Mouse (Mus musculus) thymus, postnatal 14 days (tissue): ENCODE measurements around the gene Parp16.
"Not testable (repeated sequence)": the region's sequence is repeated elsewhere in the genome, so short reads cannot be mapped to it uniquely, and the experiment has no call there.

ENCODE experiments used
- DNase-seq: peaks from one replicate; pipeline ENCODE4 v3.0.0; 2021

Gene Parp16

GRCm38 (mm10) chr9:65247502-65248376 is 52.6 kb downstream of the Parp16 start:
- DNase-seq = no peak

DNA sequence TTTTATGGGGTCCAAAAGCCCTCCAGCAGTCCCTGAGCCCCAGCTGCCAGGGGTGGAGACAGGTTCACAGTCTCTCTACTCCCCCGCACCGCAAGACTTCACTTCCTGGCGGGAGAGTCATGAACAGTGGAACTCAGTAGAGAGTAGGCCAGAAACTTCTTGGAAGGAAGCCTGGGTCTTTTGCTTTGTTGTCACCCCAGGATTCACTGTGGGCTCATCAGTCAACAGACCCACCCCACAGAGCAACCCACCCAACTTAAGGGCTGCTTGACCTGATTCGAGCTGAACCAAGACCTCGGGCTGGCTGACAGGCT is 53.2 kb downstream of the Parp16 start:
- peak; percentile 53 for DNase-seq

- DNase-seq = no peak
These were observed 56.9 kb downstream of the Parp16 start for GRCm38 (mm10) chr9:65252026-65252425.

GRCm38 (mm10) chr9:65255906-65256600 is 60.9 kb downstream of the Parp16 start:
- no peak for DNase-seq

- no peak for DNase-seq
These were observed 62.2 kb downstream of the Parp16 start for GRCm38 (mm10) chr9:65257218-65257910.

DNA sequence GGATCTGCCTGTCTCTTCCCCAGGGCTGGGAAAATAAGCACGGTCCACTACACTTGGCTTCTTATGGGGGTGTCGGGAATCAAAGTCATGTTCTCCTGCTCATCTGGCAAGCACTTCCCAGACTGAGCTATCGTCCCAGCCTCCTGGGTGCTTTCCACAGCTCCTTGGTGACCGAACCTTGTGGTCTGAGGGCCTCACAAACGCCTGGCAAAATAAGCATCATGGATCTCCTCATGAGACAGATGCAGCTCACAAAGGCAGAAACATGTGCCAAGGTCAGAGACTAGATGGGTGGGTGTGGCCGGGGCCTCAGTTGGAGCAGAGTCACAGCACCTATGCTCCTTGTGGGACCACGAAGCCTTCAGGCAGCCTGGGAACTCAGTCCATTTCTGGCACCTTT is 64.2 kb downstream of the Parp16 start:
- no peak for DNase-seq

DNA sequence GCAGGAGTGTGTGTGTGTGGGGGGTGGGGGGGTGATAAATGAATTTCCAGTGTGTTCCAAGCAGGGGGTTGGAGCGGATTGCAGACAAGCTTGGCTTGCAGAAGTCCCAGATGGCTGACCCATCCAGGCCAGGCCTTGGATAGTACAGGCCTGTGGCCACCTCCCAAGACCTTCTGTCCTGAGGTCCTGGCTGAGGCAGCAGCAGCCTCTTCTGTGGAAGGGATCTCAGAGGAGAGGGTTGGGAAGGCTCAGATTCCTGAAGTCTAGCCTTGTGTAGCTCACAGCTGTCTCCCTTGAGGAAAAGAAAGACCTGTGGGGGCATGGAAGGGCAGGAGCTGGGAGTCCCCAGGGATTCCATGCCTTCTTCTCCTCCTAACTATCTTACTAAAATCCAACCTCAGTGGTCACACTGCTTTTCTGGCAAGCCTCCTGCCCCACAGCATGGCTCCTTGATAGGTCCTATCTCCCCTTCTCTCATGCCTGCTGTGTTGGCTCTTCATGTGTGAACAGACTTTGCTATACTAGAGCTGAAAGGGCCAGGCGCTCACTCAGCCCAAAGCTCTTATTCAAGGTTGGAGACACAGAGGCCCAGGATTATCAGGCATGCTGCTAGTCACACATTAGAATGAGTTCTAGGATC is 66.6 kb downstream of the Parp16 start:
- DNase-seq = no peak

DNA sequence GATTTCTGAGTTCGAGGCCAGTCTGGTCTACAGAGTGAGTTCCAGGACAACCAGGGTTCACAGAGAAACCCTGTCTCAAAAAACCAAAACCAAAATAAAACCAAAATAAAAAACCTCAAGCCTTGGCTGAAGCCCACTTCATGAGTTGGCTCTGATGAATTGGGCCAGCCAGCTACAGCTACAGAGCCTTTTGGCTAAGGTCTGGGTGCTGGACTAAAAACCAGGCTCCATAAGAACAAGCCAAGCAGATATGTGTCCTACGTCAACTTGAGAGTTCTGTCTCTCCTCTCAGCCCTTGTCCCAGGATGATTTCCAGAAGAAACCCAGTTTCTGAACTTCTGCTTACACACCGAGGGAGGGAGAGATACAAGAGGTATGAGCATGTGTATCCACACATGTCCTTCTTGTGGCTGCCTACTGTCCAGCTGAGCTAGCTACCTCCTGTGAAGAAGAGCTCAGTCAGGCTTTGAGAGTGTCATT is 67.5 kb downstream of the Parp16 start:
- DNase-seq = no peak

GRCm38 (mm10) chr9:65264959-65265358 is 69.8 kb downstream of the Parp16 start, which contains the start of gene Cilp:
Cilp (plus strand) TSS chr9:65265180.
- no peak for DNase-seq

DNA sequence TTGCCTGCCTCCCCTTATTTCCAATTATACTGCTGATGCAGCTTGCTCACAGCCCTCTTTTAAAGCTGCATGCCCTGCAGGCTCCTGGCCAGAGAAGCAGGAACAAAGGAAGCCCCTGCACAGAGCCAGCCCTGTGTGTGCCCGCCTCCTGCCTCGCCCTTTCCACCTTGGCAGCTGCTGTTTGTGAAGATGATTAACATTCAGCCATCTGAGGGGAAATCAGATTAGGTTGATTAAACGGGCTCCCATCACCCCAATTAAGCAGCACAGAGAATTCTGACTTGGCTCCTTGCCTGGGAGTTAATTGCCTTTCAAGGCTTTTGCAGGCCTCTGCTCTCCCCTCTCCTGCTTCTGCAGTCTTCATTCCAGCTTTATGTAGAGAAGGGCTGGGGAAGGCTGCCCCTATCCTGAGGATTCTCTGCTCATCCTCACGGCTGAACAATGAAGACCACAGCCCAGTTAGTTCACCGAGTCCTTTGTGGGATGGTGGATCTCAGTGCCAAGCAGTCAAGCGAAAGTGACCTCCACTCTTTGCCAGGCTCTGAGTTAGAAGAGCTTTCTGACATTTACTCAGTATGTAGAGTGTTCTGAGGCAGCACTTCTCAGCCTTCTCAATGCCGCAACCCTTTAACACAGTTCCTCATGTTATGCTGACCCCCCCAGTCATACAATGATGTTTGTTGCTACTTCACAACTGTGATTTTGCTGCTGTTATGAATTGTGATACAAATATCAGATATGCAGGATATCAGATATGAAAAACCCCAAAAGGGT is 72.8 kb downstream of the Parp16 start:
- no peak for DNase-seq

GRCm38 (mm10) chr9:65273048-65273809 is 78.1 kb downstream of the Parp16 start:
- no peak for DNase-seq

- no peak for DNase-seq
These were observed 78.7 kb downstream of the Parp16 start for GRCm38 (mm10) chr9:65273873-65274272.

GRCm38 (mm10) chr9:65274851-65275250 is 79.7 kb downstream of the Parp16 start:
- not testable (repeated sequence) for DNase-seq

DNA sequence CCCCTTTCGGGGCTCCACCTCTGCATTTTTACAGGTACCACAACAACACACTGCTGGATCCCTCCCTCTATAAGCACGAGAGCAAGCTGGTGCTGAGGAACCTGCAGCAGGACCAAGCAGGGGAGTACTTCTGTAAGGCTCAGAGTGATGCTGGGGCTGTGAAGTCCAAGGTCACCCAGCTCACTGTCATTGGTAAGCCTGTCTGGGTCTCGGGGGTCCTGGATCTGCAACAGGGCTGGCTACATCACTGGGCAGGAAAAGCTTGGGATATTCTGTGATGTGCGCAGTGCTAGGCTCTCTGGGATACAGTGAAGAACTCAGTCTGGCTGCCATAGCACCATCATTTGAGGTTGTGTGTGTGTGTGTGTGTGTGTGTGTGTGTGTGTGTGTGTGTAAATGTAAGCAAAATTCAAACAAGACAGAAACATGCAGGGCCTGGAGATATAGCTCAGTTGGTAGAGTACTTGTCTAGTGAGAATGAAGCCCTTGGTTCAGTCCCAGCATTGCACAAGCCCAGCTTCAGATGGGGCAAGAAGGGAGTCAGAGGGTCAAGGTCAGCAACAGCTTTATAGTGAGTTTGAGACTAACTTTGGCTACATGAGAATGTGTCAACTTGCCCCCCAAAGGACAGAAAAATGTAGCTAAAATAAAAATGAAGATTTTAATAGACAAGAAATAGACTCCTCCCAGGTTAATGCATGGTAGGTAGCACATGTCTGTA is 80.8 kb downstream of the Parp16 start:
- DNase-seq = no peak

DNA sequence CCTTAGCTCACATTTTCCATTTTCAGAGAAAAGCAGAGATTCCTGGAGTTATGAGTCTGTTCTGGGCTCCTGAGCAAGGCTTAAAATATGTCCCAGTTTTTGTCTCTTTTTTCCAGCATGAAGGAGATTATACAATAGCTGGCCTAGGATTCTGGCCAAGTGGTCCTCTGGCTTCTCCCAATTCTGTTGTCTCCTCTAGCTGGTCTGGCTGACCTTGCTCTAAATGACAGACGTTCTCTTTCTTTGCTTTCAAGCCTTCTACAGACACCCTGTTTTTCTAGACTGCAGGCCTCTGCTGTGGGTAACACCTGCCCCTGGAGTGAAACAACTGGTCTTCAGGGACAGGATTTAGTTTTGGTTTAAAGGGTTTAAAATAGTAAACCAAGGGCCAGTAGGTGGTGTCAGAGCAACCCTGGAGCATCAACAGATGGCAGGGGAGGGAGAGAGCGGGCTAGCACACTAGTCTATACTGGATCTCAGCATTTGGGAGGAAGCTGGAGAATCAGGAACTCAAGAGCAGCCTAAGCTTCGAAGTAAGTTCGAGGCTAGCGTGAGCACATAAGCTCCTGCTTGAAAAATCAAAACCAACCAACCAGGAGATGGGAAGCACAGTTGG is 86.5 kb downstream of the Parp16 start:
- DNase-seq = no peak

DNA sequence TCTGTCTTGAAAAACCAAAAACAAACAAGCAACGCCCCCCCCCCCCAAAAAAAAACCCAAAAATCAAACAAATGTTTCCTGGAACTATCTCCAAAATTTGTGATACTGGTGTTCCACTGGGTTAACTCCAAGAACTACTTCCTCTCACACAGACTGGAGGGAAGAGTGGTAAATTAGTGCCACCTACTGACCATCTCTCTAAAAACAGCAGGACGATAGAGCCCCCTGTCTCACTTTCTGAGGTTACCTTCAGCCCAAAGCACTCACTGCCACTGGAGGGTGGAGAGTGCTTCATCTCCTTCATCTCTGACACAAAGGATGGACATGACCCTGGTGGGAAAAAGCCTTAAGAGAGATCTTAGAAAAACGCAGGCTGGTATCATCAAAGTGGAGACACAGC is 88.1 kb downstream of the Parp16 start:
- DNase-seq = peak; percentile 54

DNA sequence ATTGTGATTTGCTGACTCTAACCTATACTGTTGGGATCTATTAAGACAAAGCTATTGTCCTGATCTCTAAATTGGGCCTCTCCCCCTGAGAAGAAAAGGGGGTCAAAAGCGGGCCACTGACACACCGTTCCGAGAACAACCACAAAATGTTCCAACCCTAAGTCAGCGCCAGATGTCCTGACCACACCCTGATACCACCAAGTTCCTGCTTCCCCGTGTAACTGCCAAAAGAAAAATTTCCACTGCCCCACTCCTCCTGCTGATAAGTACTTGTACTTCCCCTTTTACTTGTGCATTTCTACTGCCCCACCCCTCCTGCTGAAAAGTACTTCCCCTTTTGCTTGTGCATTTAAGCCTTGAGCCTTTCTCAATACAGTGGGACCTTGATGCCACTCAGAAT is 93.1 kb downstream of the Parp16 start:
- not testable (repeated sequence) for DNase-seq
